Mouse (Mus musculus): ENCODE measurements around the gene Snx13. TPM values are rescaled to one million over a fixed set of nuclear protein-coding genes. Genes with fewer than 3 reads are reported as not detected.

Gene Snx13
- polyA plus RNA-seq, 1 experiment from 2014 or later, result 28.8 TPM

- no peaks in the 10 kb centered on the region for H3K9me3 ChIP-seq (replicated peaks; ENCODE audit: control insufficient read depth, low read length, poor library complexity, severe bottlenecking)
- 42% methylated on average over 3 of the region's 3 CpGs for WGBS
- ATAC-seq, result peak; percentile 84
- H3K36me3 ChIP-seq (ENCODE audit: control insufficient read depth, insufficient read depth, low read length), result no peaks in the 10 kb centered on the region
- no peak overlapping the region for H3K4me3 ChIP-seq (ENCODE audit: low read depth, low read length)
- H3K27ac ChIP-seq (ENCODE audit: low read length), result no peak overlapping the region
- H3K4me1 ChIP-seq (ENCODE audit: control insufficient read depth, insufficient read depth, low read length), result no peaks in the 10 kb centered on the region
- no peaks in the 10 kb centered on the region for H3K27me3 ChIP-seq (ENCODE audit: control insufficient read depth, insufficient read depth, low read depth, low read length)
- no peak overlapping the region for H3K9ac ChIP-seq (ENCODE audit: low read depth, low read length)
- no peak overlapping the region for H3K4me2 ChIP-seq (ENCODE audit: low read length)
These were observed 30.9 kb upstream of the Snx13 start for GRCm38 (mm10) chr12:35016056-35016455.

- 94% methylated on average over 9 of the region's 9 CpGs for WGBS
- ATAC-seq, result no peak; the same call in 1 of the 2 replicates
- H3K4me1 ChIP-seq (ENCODE audit: control insufficient read depth, insufficient read depth, low read length), result no peaks in the 10 kb centered on the region
- no peaks in the 10 kb centered on the region for H3K36me3 ChIP-seq (ENCODE audit: control insufficient read depth, insufficient read depth, low read length)
- H3K27ac ChIP-seq (ENCODE audit: low read length), result no peak overlapping the region
- no peak overlapping the region for H3K9ac ChIP-seq (ENCODE audit: low read depth, low read length)
- H3K9me3 ChIP-seq (replicated peaks; ENCODE audit: control insufficient read depth, low read length, poor library complexity, severe bottlenecking), result no peaks in the 10 kb centered on the region
- H3K4me2 ChIP-seq (ENCODE audit: low read length), result no peak overlapping the region
- H3K27me3 ChIP-seq (ENCODE audit: control insufficient read depth, insufficient read depth, low read depth, low read length), result no peaks in the 10 kb centered on the region
- no peak overlapping the region for H3K4me3 ChIP-seq (ENCODE audit: low read depth, low read length)
These were observed 30.3 kb upstream of the Snx13 start for GRCm38 (mm10) chr12:35016481-35017250.

GRCm38 (mm10) chr12:35018679-35019237, 28.2 kb upstream of the Snx13 start:
- Histone ChIP-seq H3K9me3 (replicated peaks; ENCODE audit: control insufficient read depth, low read length, poor library complexity, severe bottlenecking) (no peaks in the 10 kb centered on the region), H3K4me2 (ENCODE audit: low read length) (no peak overlapping the region)
- 87% methylated on average over 9 of the region's 9 CpGs for WGBS

DNA sequence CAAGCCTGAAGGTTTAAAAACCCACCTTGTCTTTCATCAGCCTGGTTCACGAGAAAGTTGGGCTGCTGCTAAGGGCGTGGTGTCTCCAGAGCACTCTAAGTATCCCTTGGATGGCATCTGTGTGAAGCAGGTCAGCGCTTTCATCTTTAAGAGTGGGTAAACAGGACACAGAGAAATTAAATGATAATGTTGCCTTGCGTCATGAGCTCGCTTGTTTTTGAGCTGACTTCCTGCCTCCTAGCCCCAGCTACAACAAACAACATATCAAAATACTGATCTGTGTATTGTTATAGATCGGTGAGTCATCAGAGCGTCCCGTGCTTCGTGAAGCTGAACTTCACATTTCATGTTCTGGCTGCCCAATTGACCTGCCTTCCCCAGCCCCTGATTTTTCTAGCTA, 25.7 kb upstream of the Snx13 start:
- no peak for ATAC-seq
- 94% methylated on average over 9 of the region's 9 CpGs for WGBS
- no peaks in the 10 kb centered on the region for H3K27me3 ChIP-seq (ENCODE audit: control insufficient read depth, insufficient read depth, low read depth, low read length)
- no peak overlapping the region for H3K4me3 ChIP-seq (ENCODE audit: low read depth, low read length)
- no peak overlapping the region for H3K9ac ChIP-seq (ENCODE audit: low read depth, low read length)
- H3K36me3 ChIP-seq (ENCODE audit: control insufficient read depth, insufficient read depth, low read length), result no peaks in the 10 kb centered on the region
- no peak overlapping the region for H3K27ac ChIP-seq (ENCODE audit: low read length)
- no peak overlapping the region for H3K4me2 ChIP-seq (ENCODE audit: low read length)
- no peaks in the 10 kb centered on the region for H3K4me1 ChIP-seq (ENCODE audit: control insufficient read depth, insufficient read depth, low read length)
- no peaks in the 10 kb centered on the region for H3K9me3 ChIP-seq (replicated peaks; ENCODE audit: control insufficient read depth, low read length, poor library complexity, severe bottlenecking)

More at GRCm38 (mm10) chr12:35018679-35019237, 28.2 kb upstream of the Snx13 start:
- Histone ChIP-seq H3K27me3 (ENCODE audit: control insufficient read depth, insufficient read depth, low read depth, low read length) (no peaks in the 10 kb centered on the region), H3K27ac (ENCODE audit: low read length) (no peak overlapping the region), H3K36me3 (ENCODE audit: control insufficient read depth, insufficient read depth, low read length) (no peaks in the 10 kb centered on the region), H3K4me3 (ENCODE audit: low read depth, low read length) (no peak overlapping the region), H3K9ac (ENCODE audit: low read depth, low read length) (no peak overlapping the region), H3K4me1 (ENCODE audit: control insufficient read depth, insufficient read depth, low read length) (no peaks in the 10 kb centered on the region)
- ATAC-seq, result no peak

DNA sequence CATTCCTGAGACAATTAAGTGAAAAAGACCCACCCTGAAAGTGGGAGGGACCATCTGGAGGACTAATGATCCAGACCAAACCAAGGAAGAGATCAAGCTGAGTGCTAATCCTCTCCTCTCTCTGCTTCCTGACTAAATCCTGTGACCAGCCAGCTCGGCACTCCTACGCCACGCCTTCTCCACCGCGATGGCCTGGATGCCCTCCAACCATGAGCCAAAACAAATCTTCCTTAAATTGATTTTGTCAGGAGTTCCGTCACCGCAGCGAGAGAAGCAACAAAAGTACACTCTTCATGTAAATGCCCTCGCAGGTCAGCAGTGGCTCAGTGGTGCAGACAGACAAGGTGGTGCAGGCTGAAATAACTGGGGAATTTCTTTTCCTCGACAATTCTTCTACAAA, 24.9 kb upstream of the Snx13 start:
- no peaks in the 10 kb centered on the region for H3K27me3 ChIP-seq (ENCODE audit: control insufficient read depth, insufficient read depth, low read depth, low read length)
- WGBS, result 47% methylated on average over 10 of the region's 10 CpGs
- H3K9ac ChIP-seq (ENCODE audit: low read depth, low read length), result no peak overlapping the region

GRCm38 (mm10) chr12:35025916-35026432, 21.0 kb upstream of the Snx13 start:
- H3K4me1 ChIP-seq (ENCODE audit: control insufficient read depth, insufficient read depth, low read length), result no peaks in the 10 kb centered on the region
- H3K36me3 ChIP-seq (ENCODE audit: control insufficient read depth, insufficient read depth, low read length), result no peaks in the 10 kb centered on the region
- no peaks in the 10 kb centered on the region for H3K27me3 ChIP-seq (ENCODE audit: control insufficient read depth, insufficient read depth, low read depth, low read length)
- no peak for ATAC-seq
- no peak overlapping the region for H3K4me3 ChIP-seq (ENCODE audit: low read depth, low read length)
- WGBS, result 60% methylated on average over 4 of the region's 4 CpGs
- no peak overlapping the region for H3K4me2 ChIP-seq (ENCODE audit: low read length)
- H3K9me3 ChIP-seq (replicated peaks; ENCODE audit: control insufficient read depth, low read length, poor library complexity, severe bottlenecking), result no peaks in the 10 kb centered on the region
- H3K9ac ChIP-seq (ENCODE audit: low read depth, low read length), result no peak overlapping the region
- H3K27ac ChIP-seq (ENCODE audit: low read length), result no peak overlapping the region

More for the DNA sequence above, 24.9 kb upstream of the Snx13 start:
- Histone ChIP-seq H3K4me3 (ENCODE audit: low read depth, low read length) (no peak overlapping the region), H3K27ac (ENCODE audit: low read length) (no peak overlapping the region), H3K4me1 (ENCODE audit: control insufficient read depth, insufficient read depth, low read length) (no peaks in the 10 kb centered on the region), H3K4me2 (ENCODE audit: low read length) (no peak overlapping the region), H3K9me3 (replicated peaks; ENCODE audit: control insufficient read depth, low read length, poor library complexity, severe bottlenecking) (no peaks in the 10 kb centered on the region), H3K36me3 (ENCODE audit: control insufficient read depth, insufficient read depth, low read length) (no peaks in the 10 kb centered on the region)
- no peak for ATAC-seq

DNA sequence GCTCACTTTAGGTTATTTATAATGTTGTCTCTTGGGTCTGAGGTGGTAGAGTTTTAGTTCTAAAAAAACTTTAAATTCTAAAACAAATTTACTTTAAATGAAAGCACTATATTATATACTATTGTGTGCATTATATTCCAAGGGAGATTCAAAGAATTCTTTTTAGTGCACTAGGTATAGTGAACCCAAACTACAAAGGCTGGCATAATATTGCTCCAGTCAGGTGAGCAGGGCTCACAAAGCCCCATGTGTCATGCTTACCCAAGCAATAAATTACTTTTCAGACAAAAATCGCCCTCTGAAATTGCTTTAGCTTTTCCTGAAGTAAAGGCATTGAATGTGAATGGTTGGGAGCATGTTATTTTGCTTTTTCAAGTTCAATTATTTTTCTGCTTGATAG, 19.5 kb upstream of the Snx13 start:
- no peak overlapping the region for H3K4me3 ChIP-seq (ENCODE audit: low read depth, low read length)
- no peaks in the 10 kb centered on the region for H3K36me3 ChIP-seq (ENCODE audit: control insufficient read depth, insufficient read depth, low read length)
- no peaks in the 10 kb centered on the region for H3K4me1 ChIP-seq (ENCODE audit: control insufficient read depth, insufficient read depth, low read length)
- no peak for ATAC-seq
- H3K4me2 ChIP-seq (ENCODE audit: low read length), result no peak overlapping the region
- no peak overlapping the region for H3K9ac ChIP-seq (ENCODE audit: low read depth, low read length)
- no peaks in the 10 kb centered on the region for H3K27me3 ChIP-seq (ENCODE audit: control insufficient read depth, insufficient read depth, low read depth, low read length)
- WGBS, result 32% methylated on average over 1 of the region's 1 CpGs
- no peak overlapping the region for H3K27ac ChIP-seq (ENCODE audit: low read length)
- H3K9me3 ChIP-seq (replicated peaks; ENCODE audit: control insufficient read depth, low read length, poor library complexity, severe bottlenecking), result no peaks in the 10 kb centered on the region

- no peaks in the 10 kb centered on the region for H3K4me1 ChIP-seq (ENCODE audit: control insufficient read depth, insufficient read depth, low read length)
- WGBS, result 30% methylated on average over 14 of the region's 14 CpGs
- no peak overlapping the region for H3K9ac ChIP-seq (ENCODE audit: low read depth, low read length)
- H3K4me2 ChIP-seq (ENCODE audit: low read length), result peak overlapping the region; percentile 25
- no peaks in the 10 kb centered on the region for H3K27me3 ChIP-seq (ENCODE audit: control insufficient read depth, insufficient read depth, low read depth, low read length)
- no peak for ATAC-seq
- no peak overlapping the region for H3K27ac ChIP-seq (ENCODE audit: low read length)
- H3K4me3 ChIP-seq (ENCODE audit: low read depth, low read length), result no peak overlapping the region
- no peaks in the 10 kb centered on the region for H3K9me3 ChIP-seq (replicated peaks; ENCODE audit: control insufficient read depth, low read length, poor library complexity, severe bottlenecking)
- H3K36me3 ChIP-seq (ENCODE audit: control insufficient read depth, insufficient read depth, low read length), result no peaks in the 10 kb centered on the region
These were observed 8.1 kb upstream of the Snx13 start for GRCm38 (mm10) chr12:35038668-35039570.
